Mouse (Mus musculus): Measurements from ENCODE around the gene Exoc2. TPM values are rescaled to one million over a fixed set of nuclear protein-coding genes. Genes with fewer than 3 reads are reported as not detected.

Gene Exoc2
- total RNA-seq, 2 experiments from 2014 or later = 12.0 to 12.7 TPM

DNA sequence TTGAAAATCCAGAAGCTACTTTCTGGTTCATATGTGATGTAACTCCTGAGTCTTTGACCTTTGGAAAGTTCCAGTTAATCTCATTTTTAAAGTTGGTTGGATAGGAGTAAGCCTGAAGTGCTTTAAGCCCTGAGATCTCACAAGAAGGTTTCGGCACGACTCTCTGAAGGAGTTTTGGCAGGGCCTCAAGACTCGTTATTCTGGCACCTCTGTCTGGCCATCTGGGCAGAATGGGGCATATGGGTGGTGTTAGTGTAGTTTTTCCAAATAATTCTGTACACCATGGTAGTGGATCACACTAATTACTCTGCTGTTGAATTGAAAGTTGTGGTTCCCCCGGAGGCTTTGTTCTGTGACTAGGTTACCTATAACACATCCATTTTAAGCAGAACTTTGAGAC, 4.3 kb upstream of the Exoc2 start:
- no peak for DNase-seq
- intact Hi-C loops (cut with DNase I; ENCODE audit: low total_unique reads) = no loop called here

DNA sequence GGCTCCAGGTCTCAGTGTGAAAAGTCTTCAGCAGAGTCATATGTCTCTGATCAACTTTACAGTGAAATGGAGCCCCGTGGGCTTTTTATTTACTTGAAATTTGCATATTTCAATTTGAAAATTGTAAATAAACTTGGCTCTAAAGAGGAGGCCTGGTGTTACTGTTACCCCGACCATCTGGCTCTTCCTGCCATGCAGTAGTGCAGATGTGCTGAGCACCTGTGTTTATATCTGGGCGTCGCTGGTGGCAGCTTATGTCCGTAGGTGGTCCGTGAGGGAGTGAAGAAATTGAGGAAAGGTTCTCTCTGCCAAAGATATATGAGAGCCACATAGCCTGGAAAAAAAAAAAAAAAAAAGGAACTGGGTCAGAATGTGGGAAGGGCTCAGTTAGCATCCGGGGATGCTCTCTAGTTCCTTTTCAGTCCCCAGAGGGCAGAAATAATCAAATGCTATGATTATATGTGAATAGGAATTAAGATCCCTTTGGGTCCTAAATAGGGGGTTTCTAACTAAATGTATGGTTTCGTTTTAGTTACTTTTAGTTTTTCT, 2.7 kb upstream of the Exoc2 start:
- no peak for DNase-seq
- intact Hi-C loops (cut with DNase I; ENCODE audit: low total_unique reads) = no loop called here

DNA sequence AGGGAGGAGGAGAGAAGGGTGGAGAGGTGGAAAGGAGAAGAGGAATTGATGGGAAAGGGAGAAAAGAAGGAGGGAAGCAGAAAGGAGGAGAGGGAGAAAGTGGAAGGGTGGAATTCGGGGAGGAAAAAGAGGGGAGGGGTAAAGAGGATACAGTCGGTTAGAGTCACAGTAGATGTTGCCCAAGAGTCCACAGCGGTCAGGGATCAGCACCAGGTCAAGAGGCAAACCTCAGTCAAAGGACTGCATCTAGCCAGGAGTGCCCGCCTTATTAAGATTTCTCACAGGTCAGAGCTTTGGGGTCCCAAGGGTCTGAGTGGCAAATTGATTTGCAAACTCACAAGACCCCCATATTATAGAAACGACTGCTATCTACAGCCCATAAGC, 346 bp upstream of the Exoc2 start:
- no peak for DNase-seq
- intact Hi-C loops (cut with DNase I; ENCODE audit: low total_unique reads) = no loop called here

DNA sequence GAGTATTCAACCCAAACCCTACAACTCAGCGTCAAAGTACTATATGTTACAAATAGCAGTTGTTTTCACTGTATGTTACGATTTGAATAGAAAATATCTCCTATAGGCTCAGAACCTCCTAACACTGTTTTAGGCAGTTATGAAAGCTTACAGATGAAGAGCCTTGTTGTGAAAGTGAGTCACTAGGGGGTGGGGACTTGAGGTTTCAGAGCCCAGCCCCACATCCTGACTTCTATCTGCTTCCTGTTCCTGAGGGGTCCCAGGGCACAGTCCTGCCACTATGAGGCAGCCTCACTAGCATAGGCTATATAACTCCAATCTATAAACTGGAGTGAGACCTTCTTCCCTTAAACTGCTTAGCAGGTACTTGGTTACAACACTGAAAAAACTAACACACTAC, 1.8 kb downstream of the Exoc2 start:
- no peak for DNase-seq
- intact Hi-C loops (cut with DNase I; ENCODE audit: low total_unique reads) = no loop called here

DNA sequence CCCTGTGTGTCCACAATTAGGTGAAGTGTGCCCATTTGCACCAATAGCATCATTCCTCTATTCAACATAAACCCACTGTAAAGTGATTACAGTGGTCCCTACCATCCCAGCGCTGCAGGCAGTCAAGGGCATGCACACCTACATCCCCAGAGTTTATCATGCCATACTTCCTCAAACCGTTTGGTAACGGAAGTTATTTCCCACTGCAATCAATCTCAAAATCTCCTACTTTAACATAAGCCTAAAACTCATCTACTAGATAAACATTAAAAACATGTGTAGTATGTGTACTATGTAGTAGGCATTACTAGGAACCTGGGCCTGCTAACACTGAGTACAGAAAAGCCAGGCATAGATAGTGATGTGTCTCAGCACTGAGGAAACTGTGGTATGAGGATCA, 2.8 kb downstream of the Exoc2 start:
- DNase-seq = no peak
- intact Hi-C loops (cut with DNase I; ENCODE audit: low total_unique reads) = no loop called here

DNA sequence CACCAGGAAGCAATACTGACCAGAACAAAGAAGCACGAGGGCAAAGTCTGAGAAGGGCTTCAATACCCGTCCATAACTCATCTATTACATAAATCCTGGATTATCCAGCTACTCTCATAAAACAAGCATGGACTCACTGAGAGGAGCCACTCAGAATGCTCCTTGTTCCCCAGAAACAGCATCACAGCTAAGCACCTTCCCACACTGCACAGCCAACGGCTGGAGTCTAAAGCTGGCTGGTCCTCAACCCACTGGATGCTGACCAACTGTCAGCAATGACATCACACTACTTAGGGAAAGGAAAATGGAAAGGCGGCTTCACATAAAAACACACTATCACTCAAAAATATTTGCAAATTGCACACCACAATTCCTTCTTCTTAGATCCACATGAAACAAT, 5.6 kb downstream of the Exoc2 start:
- no peak for DNase-seq
- intact Hi-C loops (cut with DNase I; ENCODE audit: low total_unique reads) = no loop called here

DNA sequence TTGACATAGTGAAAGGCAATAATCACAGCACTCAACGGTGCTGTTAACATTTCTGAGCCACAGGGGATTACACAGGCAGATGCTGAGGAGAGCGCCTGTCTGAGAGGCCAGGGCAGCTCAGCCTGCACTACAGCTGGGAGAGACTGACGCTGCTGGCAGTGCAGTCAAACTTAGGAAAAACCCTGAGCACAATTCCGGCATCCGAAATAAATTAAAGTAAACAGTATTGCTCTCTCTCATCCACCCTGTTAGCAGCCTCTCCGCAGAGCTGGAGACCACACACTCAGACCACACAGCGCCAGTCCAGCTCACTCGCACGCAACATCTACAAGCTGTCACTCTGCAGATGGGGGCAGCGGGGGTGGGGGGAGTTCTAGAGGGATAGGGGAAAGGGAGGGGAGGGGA, 7.4 kb downstream of the Exoc2 start:
- intact Hi-C loops (cut with DNase I; ENCODE audit: low total_unique reads) = no loop called here
- DNase-seq = no peak

DNA sequence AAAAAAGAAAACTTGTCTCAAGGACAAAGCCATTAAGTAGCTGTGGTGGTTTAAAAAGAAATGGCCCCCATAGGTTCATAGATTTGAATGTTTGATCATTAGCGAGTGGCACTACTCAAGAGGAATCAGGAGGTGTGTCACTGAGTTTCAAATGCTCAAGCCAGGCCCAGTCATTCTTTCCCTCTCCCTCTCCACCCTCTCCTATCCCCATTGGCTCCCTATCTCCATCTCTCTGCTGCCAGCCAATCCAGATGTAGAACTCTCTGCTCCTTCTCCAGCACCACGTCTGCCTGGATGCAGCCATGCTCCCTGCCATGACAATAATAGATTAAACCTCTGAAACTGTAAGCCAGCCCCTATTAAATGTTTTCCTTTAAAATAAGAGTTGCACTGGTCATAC, 12.0 kb downstream of the Exoc2 start:
- intact Hi-C loops (cut with DNase I; ENCODE audit: low total_unique reads) = no loop called here
- DNase-seq = no peak

DNA sequence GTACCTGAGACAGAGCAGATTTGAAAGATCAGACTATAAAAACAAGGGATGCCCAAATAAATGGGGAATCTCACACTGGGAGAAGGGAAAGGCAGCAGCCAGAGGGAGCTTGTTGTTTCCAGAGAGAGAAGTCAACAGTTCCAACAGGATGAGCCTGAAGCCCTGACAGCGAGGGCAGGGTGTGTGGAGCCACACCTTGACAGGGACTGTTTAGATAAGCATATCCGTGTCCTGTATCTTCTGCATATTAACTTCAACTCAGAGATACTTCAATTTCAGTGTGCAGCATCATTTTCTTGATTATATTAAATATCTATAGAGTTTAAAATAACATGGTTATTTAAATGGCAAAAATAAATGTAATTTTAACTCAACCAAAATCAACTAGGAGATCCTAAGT, 13.2 kb downstream of the Exoc2 start:
- DNase-seq = no peak
- intact Hi-C loops (cut with DNase I; ENCODE audit: low total_unique reads) = no loop called here

DNA sequence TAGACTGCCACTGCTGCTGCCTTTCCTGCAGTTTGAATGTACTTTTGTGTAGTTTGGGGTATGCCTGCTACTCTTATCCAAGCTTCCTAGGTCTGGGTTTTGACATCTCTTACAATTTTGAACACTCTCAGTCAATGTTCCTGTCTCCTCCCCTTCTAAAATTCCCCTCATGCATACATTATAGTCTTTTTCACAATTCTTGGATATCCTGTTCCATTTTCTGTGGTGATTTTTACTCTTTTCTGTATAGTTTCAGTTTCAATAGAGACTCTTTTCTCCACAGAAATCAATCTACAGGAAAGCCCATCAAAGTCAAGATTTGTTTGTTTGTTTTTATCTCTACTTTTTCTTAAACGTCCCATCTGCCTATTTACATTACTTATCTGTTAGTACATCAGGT, 20.3 kb downstream of the Exoc2 start:
- intact Hi-C loops (cut with DNase I; ENCODE audit: low total_unique reads) = no loop called here
- no peak for DNase-seq

DNA sequence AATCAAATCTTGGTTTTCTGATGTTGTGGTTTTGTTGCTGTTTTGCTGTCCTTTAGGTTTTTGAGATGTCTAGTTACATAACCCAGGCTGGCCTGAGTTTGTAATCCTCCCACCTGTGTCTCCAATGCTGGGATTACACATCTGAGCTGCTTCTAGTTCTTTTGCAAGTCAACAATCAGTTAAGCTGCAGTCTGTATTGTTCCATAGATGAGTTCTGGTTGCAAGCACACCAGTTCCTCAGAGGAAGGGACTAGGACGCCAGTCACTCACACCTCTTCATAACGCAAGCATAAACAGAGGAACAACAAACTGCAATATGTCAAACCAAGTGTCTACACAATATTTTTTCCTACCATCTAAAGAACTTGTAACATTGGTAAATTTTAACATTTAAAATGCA, 21.8 kb downstream of the Exoc2 start:
- no peak for DNase-seq
- intact Hi-C loops (cut with DNase I; ENCODE audit: low total_unique reads) = no loop called here

DNA sequence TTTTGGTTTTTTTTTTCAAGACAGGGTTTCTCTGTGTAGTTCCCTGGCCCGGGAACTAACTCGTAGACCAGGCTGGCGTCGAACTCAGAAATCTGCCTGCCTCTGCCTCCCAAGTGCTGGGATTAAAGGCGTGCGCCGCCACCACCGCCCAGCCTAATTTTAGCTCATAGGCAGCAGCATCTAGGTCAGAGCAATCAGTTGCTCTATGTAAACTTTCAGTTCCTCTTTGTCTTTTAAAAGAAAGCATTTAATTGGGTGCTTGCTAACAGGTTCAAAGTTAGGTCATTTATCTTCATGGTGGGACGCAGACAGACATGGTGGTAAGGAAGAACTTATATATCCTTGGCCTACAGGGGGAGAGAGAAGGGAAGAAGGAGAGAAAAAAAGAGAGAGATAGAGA, 24.7 kb downstream of the Exoc2 start:
- intact Hi-C loops (cut with DNase I; ENCODE audit: low total_unique reads) = no loop called here
- no peak for DNase-seq

DNA sequence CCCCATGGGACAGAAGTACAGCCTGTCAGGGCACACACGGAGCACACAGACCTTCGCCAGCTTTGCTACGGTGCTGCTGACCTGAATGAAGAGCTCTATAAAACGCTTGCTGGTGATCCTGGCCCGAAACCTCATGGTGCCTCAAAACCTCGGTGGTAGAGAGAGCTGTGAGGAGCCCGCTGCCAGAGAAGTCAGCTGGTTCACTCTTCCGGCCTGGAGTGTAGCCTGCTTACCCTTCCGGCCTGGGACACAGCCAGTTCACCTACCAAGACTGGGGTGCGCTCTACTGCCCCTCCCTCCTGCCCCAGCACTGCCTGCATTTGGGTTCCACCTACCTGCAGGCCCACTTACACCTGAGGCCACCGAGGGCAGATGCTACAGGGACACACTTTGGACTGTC, 26.4 kb downstream of the Exoc2 start, which contains the start of gene Hus1b:
TSS of gene Hus1b (minus strand) at position 220 of the 400 bp plus-strand sequence.
- intact Hi-C loops (cut with DNase I; ENCODE audit: low total_unique reads) = no loop called here
- no peak for DNase-seq

DNA sequence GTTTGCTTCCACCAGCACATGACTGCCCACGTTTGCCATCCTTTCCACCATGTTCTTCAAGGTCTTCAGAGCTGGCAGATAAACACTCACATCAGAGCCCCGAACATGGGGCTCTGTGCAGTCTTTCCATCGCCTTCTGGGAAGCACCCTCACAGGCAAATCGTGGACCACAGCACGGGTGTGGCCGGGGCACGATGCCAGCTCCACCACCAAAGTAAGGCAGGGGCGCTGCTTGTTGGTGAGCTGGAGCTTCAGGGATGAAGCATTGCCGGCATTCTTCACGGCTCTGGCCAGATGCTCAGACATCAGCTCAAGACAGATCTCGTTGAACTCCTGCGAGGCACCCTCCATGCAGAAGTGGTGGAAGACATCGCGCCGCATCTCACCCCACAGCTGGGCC, 26.8 kb downstream of the Exoc2 start:
- intact Hi-C loops (cut with DNase I; ENCODE audit: low total_unique reads) = no loop called here

DNA sequence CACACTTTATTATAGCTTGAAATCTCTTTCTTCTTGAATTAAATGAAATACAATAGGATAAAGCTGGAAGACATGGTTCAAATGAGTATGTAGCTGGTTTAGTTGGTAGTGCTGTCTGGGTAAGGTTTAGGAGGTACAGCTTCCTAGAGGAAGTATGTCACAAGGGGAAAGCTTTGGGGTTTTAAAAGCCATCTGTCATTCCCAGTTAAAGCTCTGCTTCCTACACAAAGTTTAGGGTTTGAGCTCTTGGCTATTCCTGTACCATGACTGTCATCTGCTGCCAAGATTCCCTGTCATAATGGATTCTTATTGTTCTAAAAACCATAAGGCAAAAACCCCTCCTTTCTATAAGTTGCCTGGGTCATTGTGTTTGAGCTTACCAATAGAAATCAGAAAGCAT, 28.1 kb downstream of the Exoc2 start:
- DNase-seq = no peak
- intact Hi-C loops (cut with DNase I; ENCODE audit: low total_unique reads) = no loop called here

More for the DNA sequence above, 26.8 kb downstream of the Exoc2 start:
- DNase-seq = no peak

DNA sequence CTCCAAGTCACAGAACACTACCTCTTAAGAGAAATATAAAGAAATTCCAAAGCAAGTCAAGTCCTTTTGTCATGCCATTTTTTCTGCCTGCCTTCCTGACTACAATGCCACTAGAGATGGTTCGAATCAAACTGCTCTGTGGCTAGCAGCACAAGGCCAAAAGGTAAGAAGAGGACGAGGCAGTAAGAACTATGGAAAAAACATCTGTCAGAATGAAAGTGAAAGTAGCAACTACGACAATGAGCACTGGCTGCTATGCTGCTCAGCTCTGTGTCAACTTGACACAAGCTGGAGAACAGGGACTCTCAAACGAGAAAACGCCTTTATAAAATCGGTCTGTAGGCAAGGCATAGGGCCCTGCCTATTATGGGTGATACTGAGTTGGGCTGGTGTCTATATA, 40.9 kb downstream of the Exoc2 start:
- intact Hi-C loops (cut with DNase I; ENCODE audit: low total_unique reads) = no loop called here
- DNase-seq = no peak

DNA sequence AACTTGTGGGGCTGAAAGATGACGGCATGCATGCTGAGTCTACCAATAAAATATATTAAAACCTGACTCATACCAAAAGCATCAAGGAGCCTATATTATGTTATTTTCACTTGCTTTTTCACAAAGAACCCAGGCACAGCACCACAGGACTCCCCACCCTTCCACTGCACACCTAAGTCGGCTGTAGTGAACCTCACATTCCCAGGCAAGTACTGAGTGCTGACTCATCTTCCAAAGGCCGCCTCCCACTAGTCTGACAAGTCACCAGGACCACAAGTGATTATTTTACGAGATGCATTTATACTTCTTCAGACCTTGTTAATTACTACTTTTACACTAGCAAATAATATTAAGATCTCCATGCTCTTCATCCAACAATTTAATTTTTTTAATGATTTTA, 42.3 kb downstream of the Exoc2 start:
- DNase-seq = no peak
- intact Hi-C loops (cut with DNase I; ENCODE audit: low total_unique reads) = no loop called here

DNA sequence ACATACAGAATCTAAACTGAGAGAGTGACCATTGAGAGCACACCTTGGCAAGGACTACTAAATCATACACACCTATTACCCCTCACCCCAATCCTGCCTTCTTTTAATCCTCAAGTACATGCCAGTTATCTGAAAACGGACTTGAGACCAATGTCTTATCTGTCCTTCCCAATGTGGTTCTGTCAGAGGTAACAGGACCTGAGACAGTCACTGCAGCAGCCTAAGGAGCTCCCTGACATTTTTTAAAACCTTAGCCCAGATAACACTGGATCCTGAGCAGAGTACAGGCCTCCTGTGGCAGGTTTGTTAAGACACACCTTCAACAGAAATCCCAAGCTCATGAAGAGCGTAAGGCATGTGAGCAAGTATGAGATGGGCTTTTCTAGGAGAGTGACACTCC, 44.8 kb downstream of the Exoc2 start:
- intact Hi-C loops (cut with DNase I; ENCODE audit: low total_unique reads) = no loop called here
- DNase-seq = no peak

DNA sequence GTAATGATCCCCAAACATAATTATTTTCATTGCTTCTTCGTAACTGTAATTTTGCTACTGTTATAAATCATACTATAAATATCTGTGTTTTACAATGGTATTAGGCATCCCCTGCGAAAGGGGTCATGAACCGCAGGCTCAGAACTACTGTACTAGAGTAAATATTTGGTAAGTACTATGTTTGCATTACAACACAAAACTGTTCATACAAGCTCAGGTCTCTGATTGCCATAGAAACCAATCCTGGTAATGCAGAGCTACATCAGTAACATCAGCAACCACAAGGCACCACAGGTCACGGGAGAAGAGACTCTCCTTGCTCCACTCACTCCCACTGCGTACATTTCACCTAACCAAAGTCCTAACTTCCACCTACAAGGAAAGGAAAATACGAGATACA, 49.6 kb downstream of the Exoc2 start:
- DNase-seq = no peak
- intact Hi-C loops (cut with DNase I; ENCODE audit: low total_unique reads) = no loop called here

DNA sequence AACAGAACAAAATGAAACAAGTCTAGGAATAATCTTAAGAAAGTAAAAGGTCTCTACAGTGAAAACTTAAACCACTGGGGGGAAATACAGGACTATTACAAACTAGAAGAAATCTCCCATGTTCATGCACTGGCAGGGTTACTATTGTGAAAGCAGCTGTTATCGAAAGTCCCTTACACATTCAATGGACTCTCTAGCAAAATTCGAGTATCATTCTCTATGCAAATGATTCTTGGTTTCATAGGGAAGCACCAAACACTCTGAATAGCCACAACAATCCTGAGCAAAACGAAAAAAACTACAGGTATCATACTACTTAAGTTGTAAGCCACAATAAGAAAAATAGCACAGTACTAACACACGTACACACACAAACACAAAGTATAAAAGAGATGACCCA, 52.0 kb downstream of the Exoc2 start:
- intact Hi-C loops (cut with DNase I; ENCODE audit: low total_unique reads) = no loop called here

DNA sequence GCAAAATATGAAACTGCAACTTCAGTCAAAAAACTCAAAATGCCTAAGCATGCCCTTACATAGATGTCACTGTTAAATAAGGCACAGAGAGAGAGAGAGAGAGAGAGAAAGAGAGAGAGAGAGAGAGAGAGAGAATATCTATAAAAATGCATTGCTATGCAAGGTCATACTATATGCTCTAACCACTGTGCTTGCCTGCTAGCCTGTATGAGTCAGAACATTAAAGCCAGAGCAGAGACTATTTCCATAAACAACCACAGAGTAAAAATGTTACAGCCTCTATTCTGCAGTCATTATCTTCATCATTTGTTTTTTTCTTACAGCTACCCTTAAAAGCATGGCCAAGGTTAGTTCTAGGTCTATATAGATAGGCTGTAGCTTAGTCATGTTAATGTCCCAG, 60.1 kb downstream of the Exoc2 start:
- no peak for DNase-seq
- intact Hi-C loops (cut with DNase I; ENCODE audit: low total_unique reads) = no loop called here

More for the DNA sequence above, 52.0 kb downstream of the Exoc2 start:
- no peak for DNase-seq

DNA sequence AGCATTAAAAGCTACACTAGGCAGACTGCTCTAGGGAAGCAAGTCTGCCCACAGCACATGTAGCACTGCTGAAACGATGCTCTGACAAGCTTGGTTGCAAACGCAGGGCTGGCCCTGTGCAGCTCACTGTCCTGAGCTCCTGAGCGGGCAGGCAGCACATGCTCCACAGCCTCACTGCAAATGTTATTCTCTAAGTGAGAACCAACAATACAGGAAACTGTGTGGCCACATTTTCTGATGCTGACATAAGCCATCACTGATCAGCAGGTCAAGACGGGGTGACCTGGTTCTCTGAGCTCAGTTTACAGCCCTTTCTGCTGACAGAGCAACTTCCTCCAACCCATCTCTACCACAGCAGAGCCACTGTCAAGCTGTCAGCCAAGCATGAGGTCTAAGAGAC, 60.9 kb downstream of the Exoc2 start:
- intact Hi-C loops (cut with DNase I; ENCODE audit: low total_unique reads) = no loop called here
- no peak for DNase-seq

Data from gastrocnemius, postnatal 14 days (tissue).